ENCODE assay signal across 26 mouse cellular contexts in the genomic region with DNA sequence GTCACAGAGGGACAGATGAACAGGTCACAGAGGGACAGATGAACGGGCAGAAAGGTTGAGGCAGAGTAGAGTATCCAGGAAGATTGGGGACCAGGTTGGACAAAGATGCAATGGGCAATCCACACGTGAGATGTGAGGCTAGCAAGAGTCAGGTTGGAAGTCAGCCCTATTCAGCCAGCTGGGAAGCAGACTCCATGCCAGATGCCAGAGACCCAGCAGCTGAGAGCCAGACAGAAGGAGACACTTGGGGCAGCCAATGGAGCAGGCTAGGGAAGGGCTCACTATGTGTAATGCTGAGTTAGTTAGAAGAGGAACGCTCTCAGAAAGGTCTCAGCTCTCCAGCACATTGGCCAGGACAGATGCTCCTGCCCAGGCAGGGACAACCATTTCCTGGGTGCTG.
"Had no signal": no experiment of that assay in that cellular context is flagged by ENCODE, and none has a peak within 500 bp of the region (broad histone marks: within the 10 kb centered on the region; RNA-seq: fewer than 3 reads in every experiment).

No protein-coding gene starts in this region.

- H3K27ac ChIP-seq: heart, adult 2 months; heart, embryonic 13.5 days; heart, embryonic 15.5 days; hindbrain, embryonic 12.5 days; hindbrain, embryonic 15.5 days; kidney, embryonic 15.5 days; kidney, postnatal 0 days; left cerebral cortex, adult 2 months; limb, embryonic 13.5 days; limb, embryonic 15.5 days; liver, embryonic 12.5 days; liver, embryonic 14.5 days had no signal

- H3K9ac ChIP-seq: heart, embryonic 13.5 days; heart, embryonic 15.5 days; hindbrain, embryonic 12.5 days; hindbrain, embryonic 15.5 days; kidney, embryonic 15.5 days; limb, embryonic 13.5 days; limb, embryonic 15.5 days; liver, embryonic 12.5 days; liver, embryonic 14.5 days had no signal

- H3K4me2 ChIP-seq: heart, embryonic 11.5 days; heart, embryonic 13.5 days; heart, embryonic 15.5 days; hindbrain, embryonic 12.5 days; hindbrain, embryonic 15.5 days; kidney, embryonic 15.5 days; limb, embryonic 13.5 days; limb, embryonic 15.5 days; liver, embryonic 12.5 days had no signal

- H3K36me3 ChIP-seq: heart, embryonic 13.5 days; heart, embryonic 15.5 days; hindbrain, embryonic 12.5 days; hindbrain, embryonic 15.5 days; kidney, embryonic 15.5 days; limb, embryonic 13.5 days; limb, embryonic 15.5 days; liver, embryonic 12.5 days had no signal

- DNase-seq: gastrocnemius, postnatal 14 days; gastrocnemius, postnatal 36 days; heart, adult 11 months; heart, adult 2 months; heart, postnatal 14 days; heart, postnatal 36 days; kidney, adult 11 months; kidney, adult 2 months; kidney, adult 9 months; kidney, postnatal 14 days; kidney, postnatal 36 days; layer of hippocampus, adult 9-11 months; layer of hippocampus, postnatal 36 days had no signal

- H3K9me3 ChIP-seq: heart, embryonic 13.5 days; heart, embryonic 15.5 days; hindbrain, embryonic 12.5 days; hindbrain, embryonic 15.5 days; kidney, embryonic 15.5 days; limb, embryonic 13.5 days; limb, embryonic 15.5 days; liver, embryonic 12.5 days had no signal

- ATAC-seq: intestine, embryonic 16.5 days; liver, embryonic 12.5 days had no signal

- H3K4me1 ChIP-seq: heart, embryonic 13.5 days; heart, embryonic 15.5 days; kidney, embryonic 15.5 days; limb, embryonic 15.5 days had no signal

- H3K4me3 ChIP-seq: heart, adult 2 months; heart, embryonic 13.5 days; heart, embryonic 15.5 days; hindbrain, embryonic 12.5 days; hindbrain, embryonic 15.5 days; kidney, embryonic 15.5 days; left cerebral cortex, adult 2 months; limb, embryonic 13.5 days; limb, embryonic 15.5 days; liver, embryonic 12.5 days had no signal
